Mouse (Mus musculus): ENCODE data around the gene Zfp97. TPM values are rescaled to one million over a fixed set of nuclear protein-coding genes. Genes with fewer than 3 reads are reported as not detected.
"Not testable (repeated sequence)": the region's sequence is repeated elsewhere in the genome, so short reads cannot be mapped to it uniquely, and the experiment has no call there.

Gene Zfp97
- 1 to 10 TPM; 3.3 TPM for total RNA-seq (2021)
- long read RNA-seq, experiment 1, partial matches to known transcripts = 0 of 1 reads
- long read RNA-seq, experiment 1, other reads (novel, unspliced or antisense) = 1 of 1 reads
- long read RNA-seq, experiment 2, partial matches to known transcripts = 0 of 4 reads
- long read RNA-seq, experiment 2, other reads (novel, unspliced or antisense) = 0 of 4 reads

DNA sequence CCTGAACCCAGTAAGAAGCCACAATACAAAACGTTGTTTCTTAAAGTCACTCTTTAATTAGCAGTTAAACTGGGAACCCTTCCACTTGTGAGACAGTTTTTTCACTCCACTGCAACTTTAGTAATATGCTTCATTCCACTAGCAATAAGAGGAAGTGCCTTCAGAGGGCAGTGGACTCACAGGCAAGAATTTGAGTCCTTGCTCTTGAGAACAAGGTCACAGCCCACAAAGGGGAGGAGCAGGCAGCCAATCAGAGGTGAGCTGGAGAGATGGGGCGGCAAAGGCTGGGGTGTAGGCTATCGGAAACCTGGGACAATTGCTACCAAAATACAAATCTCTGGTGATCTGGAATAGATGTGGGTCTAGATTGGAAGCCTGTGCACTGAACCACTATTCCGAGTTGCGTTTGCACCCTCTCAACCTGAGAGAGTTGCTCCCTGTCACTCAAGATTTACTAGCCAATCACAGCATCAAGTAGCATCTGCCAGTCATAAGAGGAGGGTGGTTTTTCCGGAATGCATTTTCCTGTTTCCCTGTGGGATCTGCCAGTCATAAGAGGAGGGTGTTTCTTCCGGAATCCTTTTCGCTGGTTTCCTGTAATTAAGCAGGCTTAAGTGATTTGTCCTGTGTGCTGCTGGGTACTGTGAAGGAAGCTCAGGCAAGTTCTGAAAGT, at the start of gene Zfp97:
TSS of gene Zfp97 (plus strand) at position 586 of the 673 bp plus-strand sequence.
- intact Hi-C loops (cut with DNase I); DNase-seq (ENCODE audit: low spot score in 2 of 2): not testable (repeated sequence)

DNA sequence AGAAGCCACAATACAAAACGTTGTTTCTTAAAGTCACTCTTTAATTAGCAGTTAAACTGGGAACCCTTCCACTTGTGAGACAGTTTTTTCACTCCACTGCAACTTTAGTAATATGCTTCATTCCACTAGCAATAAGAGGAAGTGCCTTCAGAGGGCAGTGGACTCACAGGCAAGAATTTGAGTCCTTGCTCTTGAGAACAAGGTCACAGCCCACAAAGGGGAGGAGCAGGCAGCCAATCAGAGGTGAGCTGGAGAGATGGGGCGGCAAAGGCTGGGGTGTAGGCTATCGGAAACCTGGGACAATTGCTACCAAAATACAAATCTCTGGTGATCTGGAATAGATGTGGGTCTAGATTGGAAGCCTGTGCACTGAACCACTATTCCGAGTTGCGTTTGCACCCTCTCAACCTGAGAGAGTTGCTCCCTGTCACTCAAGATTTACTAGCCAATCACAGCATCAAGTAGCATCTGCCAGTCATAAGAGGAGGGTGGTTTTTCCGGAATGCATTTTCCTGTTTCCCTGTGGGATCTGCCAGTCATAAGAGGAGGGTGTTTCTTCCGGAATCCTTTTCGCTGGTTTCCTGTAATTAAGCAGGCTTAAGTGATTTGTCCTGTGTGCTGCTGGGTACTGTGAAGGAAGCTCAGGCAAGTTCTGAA, 57.7 kb downstream of the Zfp97 start:
- DNase-seq (ENCODE audit: low spot score in 2 of 2); intact Hi-C loops (cut with DNase I): not testable (repeated sequence)

GRCm38 (mm10) chr17:17194761-17195160, 73.5 kb downstream of the Zfp97 start:
- intact Hi-C loops (cut with DNase I); DNase-seq (ENCODE audit: low spot score in 2 of 2): not testable (repeated sequence)

- no peak for DNase-seq (ENCODE audit: low spot score in 2 of 2)
- intact Hi-C loops (cut with DNase I) = no loop called here
These were observed 74.0 kb downstream of the Zfp97 start for GRCm38 (mm10) chr17:17195178-17195577.

DNA sequence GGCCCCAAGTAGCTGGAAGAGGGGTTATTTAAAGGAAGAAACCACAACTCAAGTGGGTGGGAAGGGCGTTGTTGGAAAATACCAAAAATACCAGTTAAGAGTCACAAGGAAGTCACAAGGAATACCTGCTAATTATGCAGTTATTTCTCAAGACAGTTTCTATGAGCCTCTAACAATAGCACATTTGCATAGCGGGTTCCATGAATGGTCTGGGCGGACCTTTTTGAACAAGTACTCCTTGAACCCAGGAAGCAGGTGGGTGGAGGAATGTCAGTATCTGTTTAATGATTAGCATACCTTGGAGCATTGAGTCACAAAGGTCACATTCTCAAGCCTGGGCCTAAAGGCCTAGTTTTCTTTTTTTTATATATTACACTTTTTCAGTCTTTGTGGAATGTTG, 74.9 kb downstream of the Zfp97 start:
- DNase-seq (ENCODE audit: low spot score in 2 of 2); intact Hi-C loops (cut with DNase I): not testable (repeated sequence)

Other genes with a start within 250 kb of the Zfp97 start
- gene Zfp960, start 57.3 kb upstream of the Zfp97 start, total RNA-seq (2021) = 1 to 10 TPM; 4.8 to 5.1 TPM